Mouse (Mus musculus): ENCODE measurements at regions not wholly inside any gene's neighbourhood (a gene's known extent, or its start where the extent isn't known, plus 50 kb on each side); places are given as distances from the start of the nearest gene placed in this dataset.

DNA sequence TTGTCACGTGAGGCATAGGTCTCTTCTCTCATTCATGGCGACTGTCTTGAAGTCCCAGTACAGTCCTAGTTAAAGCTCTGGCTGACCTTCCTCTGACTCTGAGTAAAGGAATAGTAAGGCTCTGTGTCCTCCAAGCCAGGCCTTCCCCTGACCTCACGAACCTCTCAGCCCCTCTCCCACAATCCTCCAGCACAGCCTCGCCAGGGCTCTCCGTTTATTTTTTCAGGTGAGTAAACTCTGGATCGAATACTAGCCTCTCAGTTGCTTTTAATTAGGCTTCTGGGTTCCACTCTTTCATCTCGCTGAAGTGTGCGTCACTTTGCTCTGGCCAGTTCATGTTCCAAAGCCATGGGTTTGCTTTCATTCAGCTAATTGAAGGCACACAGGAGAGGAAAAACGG lies 133.8 kb downstream of the Mylk4 start:
- ATAC-seq (ENCODE audit: insufficient number of reproducible peaks, low FRiP score, low TSS enrichment), result no peak

DNA sequence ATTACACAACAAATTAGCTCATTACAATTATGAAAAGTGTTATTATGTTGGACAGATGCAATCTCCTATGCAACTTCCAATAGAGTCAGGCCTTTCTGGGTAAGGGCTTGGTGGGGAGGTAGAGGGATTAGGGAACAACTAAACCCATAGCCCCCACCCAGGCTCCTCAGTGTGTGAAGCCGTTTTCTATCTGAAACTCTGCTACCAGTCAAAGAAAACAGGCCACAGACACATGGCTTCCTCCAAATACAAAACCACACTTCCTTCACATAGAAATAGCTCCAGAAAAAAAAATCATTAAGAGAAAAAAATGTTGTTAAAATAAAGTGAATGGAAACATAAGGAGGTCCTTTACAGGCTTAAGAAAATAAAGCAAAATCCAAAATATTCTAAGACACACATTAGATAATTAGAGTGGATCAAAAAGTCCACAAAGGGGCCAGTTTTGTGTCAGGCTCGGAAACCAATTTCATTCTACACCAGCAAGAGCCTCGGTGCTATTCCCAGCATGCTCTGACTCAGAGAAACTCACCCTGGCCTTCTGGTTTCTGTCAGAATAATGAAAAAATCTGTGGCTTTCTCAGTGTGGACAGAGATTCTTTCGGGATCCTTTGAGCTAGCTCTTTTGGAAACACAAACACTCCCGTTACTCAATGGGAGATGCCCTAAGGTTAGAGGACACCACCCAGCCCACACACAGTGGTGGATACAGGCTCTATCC lies 140.6 kb downstream of the Mylk4 start:
- ATAC-seq (ENCODE audit: insufficient number of reproducible peaks, low FRiP score, low TSS enrichment), result no peak

DNA sequence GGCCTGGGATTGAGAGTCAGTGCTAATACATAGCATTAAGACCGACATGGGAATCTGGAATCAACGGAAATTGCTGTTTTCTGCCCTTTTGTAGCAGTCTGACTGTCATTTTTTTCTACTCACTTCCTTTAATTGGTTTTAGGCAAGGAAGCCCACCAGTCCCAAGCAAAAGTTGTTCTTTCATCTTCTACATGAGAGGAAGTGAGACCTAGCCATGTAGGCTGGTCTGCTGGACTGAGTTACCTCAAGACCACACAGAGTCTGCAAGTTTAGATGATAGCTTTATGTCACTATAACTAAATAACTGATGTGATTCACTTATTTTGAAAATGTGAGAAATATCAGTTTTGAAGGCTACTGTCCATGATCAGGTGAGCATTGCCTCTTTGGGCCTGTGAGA lies 142.8 kb downstream of the Mylk4 start:
- no peak for ATAC-seq (ENCODE audit: insufficient number of reproducible peaks, low FRiP score, low TSS enrichment)

DNA sequence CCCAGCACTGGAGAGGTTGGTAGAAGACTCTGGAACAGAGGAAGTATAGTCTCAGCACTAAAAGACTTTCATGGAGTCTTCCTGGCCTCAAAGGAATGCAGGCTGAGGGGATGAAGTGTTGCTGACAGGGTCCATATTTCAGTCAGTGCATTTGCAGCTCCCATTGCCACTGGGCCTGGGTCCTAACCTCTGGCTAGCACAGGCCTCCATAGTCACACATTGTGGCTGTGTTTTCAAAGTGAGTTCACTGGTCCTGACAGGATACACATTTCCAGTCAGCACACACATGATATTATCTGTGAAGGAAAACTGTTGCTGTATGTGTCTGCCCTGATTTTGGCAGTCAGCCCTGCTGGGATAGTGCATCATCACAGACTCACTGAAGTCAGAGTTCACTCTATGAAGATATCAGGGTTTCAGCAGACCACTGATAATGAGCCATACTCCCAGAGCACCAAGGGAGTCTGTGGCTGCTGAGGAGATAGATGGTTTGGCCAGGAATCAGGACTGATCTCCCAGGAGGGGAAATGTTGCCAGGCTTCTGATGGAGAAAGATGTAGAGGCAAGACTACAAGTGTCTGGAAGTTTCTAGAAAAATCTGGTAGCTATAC lies 153.5 kb downstream of the Mylk4 start:
- no peak for ATAC-seq (ENCODE audit: insufficient number of reproducible peaks, low FRiP score, low TSS enrichment)

DNA sequence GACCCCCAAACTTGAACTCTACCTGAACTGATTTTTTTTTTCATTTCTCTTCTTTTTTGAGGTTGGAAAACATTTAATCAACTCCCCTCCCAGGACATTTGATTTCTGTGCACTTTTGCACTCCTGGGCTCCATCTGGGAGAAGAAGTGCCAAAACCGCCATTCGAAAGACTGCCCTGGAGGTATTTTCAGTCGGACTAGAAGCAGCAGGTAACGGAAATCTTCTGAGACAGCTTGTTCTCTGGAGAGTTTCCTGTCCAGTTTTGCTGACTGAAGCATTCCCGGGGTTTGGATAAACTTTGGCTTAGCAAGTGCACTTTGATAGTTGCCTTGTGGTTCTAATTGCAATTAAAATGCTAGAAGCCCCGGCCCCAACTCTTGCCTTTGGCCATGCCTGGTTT lies 169.8 kb downstream of the Mylk4 start:
- no peak for ATAC-seq (ENCODE audit: insufficient number of reproducible peaks, low FRiP score, low TSS enrichment)

DNA sequence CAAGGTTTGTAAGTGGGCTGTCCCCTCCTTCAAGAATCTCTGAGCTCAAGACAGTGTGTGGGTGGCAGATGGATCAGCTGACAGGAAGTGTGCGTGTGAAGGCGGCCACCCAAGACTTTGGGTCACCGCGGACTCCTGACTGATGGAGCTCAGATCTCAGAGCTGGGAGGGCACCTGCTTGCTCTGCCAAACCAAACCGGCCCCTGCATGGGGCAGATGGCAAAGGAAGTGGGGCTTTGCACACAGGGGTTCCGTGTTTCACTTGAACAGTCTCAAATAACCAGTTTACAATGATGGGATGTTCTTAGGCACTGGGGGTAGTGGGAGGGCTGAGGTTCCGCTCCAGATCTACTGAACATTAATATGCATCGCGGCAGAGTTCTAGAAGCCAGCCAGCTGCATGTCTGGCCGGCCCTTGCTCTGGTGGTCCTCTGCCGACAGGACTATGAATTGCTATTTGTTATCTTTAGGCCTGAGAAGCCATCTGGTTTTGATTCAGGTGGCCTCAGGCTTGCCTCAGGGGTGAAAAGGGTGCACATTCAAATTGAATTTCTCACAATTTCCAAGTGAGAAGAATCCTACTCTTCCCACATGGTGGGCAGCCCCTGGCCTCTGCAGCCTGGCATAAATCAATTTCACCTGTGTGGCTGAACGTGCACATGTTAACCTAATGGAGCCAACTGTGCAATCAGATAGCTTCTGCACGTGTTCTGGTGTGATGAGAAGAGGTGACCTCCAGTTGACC lies 172.0 kb downstream of the Mylk4 start:
- ATAC-seq (ENCODE audit: insufficient number of reproducible peaks, low FRiP score, low TSS enrichment), result no peak

DNA sequence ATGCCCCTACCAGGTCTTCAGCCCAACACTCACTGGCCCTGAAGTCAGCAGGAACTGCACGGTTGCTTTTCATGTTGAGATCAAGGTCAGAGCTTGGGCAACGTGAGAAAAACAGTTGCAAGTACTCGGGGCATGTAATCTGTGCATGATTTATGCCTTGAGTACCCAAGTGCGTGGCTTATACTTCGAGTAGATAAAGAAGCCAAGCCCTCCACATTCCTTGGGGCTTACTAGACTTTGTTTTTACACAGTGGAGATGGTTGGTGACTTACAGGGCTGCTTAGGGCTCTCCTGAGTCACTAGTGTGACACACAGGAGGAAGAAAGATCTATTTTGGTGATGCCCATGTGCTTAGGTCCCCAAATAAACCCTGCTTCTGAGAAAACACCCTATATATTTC lies 172.8 kb downstream of the Mylk4 start:
- no peak for ATAC-seq (ENCODE audit: insufficient number of reproducible peaks, low FRiP score, low TSS enrichment)

DNA sequence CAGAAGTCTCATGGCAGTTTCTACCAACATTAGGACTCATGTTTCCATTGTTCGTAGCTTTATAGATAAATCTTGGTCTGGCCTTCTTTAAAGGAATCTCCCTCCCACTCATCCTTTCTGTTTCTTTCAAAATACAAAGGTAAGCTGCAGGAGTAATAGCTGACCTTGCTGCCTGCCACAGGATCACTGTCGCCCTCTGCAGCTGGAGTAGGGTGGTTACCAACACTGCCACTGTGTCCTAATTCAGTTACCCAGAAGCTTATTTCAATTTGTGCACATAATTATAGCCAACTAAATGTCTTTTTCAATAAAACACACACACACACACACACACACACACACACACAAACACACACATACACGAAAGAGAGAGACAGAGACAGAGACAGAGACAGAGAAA lies 175.3 kb downstream of the Mylk4 start:
- ATAC-seq (ENCODE audit: insufficient number of reproducible peaks, low FRiP score, low TSS enrichment), result no peak

DNA sequence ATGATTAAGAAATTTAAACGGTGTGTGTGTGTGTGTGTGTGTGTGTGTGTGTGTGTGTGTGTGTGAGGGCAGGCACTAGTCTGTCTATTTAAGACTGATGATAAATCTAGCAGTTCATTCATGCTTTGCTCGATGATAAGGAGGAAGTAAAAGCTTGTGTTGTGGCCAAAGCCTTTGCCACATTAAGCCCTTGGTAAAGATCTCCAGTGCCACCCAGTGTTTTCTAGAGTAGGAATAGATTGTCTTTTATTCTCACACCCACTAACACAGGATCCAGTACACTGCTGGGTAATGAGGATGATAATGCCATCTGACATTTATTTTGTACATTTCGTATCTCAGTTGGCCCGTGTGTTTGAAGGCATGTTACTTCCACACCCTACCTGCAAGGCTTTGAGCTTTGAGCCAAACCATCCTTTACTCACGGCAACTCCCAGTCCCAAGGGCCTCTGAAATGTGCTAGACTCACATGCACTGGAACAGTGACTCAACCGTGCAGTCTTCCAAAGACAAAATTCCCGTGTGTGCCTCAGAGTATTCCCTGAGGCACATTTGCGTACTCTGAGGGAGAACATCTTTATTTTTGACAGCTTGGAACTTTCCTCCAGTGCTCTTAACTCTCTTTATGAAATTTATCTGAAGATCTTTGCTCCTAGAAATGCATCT lies 179.7 kb downstream of the Mylk4 start:
- no peak for ATAC-seq (ENCODE audit: insufficient number of reproducible peaks, low FRiP score, low TSS enrichment)

DNA sequence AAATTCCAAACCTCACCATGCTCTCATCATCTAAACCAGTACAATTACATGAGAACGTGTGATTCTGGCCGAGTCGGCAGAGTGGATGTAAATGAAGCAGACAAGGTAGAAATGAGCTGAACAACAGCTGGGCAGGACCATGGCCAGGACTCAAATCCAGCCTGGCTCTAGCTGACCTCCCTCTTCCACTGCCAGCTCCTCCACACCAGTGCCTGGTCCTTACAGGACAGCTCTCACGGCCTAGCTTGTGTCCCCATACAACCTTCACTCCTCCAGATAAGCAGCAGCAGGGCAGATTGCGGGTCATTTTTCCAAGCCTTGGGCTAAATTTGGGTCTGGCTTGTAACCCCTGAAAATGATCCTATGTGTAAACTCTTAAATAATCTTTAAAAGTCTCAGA lies 182.4 kb downstream of the Mylk4 start:
- ATAC-seq (ENCODE audit: insufficient number of reproducible peaks, low FRiP score, low TSS enrichment), result no peak

DNA sequence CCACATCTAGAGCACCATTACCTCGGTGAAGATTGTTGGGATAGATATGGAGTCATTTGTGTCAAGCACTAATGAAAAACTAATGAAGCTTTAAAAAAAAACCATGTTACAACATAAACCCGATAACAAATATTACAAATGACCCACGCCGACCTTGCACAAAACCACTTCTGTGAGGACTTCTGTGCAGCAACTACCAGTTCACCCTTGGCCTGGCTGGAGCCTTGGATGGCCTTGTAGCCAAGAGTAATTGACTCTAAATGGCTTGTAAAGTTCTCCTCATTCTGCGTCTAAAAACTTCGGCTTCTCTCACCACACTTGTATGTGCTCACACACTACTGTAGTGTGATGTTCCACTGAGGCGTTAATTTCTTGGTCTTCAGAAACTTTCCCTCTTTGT lies 190.1 kb downstream of the Mylk4 start:
- no peak for ATAC-seq (ENCODE audit: insufficient number of reproducible peaks, low FRiP score, low TSS enrichment)

DNA sequence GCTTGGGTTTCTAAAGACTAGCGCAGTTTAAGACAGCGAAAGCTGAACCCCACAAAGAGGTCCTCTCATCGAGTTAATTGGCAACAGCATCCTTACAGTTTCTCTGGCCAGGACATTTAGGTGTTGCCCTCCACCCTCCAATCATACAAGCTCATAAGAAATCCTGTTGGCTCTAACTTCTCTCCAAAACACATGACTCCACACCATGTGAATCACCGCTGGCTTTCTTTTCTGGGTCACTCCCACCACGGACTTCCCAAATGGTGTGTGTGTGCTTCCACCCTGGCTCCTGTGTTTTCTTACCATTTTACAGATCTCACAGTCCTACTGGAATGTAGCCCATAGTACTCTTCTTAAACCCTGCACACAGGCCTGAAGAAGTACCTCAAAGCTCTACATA lies 190.6 kb downstream of the Mylk4 start:
- no peak for ATAC-seq (ENCODE audit: insufficient number of reproducible peaks, low FRiP score, low TSS enrichment)

DNA sequence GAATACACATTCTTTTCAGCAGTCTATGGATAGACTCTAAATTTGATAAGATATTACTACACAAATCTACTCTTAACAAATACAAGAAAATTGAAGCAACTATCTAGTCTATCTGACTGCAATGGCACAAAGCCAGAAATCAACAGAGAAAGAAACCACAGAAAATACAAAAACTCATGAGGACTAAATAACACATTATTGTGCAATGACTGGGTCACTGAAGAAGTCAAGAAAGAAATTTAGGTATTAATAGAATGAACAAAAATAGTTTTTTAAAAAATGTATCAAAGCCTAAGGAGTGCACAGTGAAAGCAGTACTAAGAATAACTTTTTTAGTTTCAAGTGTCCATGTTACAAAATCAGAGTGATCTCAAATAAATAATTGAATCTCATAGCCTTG lies 202.2 kb downstream of the Mylk4 start:
- no peak for ATAC-seq (ENCODE audit: insufficient number of reproducible peaks, low FRiP score, low TSS enrichment)

DNA sequence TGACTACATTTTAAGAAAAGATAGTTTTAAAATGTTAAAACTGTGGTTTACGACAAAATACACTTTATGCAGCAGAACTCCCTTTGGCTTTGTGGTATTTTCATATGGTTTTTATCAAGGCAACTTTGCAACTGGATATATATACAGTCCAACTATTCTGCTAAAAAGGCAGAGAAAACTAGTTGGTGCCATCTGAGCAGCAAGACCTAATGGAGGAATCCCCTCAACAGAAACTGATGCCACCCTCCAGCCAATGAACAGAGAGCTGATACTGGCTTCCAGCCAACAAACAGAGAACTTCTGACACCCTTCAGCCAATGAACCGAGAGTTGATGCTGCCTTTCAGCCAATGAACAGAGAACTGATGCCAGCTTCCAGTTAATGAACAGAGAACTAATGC lies 215.9 kb downstream of the Mylk4 start:
- ATAC-seq (ENCODE audit: insufficient number of reproducible peaks, low FRiP score, low TSS enrichment), result no peak

DNA sequence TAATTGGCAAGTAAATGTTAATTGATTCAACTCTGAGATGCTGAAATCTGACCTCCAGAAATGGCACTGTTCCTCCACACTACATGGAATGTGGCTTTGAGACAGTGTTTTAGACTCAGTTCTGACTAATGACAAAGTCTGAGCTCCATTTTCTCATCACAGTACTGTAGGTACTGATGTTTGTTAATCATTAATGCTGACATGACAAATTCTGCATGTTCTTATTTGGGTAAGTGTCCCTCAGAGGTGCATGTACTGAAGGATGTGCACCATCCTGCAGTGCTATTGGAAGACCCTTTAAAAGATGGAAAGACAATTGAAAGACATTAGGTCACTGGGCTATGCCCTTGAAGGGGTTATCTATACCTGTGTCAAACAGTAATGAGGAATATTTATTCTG lies 222.1 kb upstream of the Gmds start:
- ATAC-seq (ENCODE audit: insufficient number of reproducible peaks, low FRiP score, low TSS enrichment), result no peak

DNA sequence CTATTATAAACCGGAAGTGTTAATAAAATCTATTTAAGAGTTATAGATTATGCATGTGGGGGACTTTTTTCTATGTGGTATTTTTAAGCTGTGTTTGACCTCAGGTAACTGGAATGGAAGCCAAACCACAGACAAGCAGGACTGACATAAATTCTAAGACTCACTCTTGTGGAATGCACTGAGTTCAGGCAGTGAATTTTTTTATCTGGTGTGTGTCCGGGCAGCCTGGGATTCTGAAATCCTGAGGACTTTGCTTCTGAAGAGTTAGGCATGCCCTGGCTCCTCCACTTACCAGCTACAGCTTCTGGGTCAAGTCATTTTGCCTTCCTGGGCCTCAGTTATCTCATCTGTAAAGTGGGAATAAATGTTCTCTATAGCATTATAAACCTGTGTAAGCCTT lies 217.9 kb upstream of the Gmds start:
- no peak for ATAC-seq (ENCODE audit: insufficient number of reproducible peaks, low FRiP score, low TSS enrichment)

DNA sequence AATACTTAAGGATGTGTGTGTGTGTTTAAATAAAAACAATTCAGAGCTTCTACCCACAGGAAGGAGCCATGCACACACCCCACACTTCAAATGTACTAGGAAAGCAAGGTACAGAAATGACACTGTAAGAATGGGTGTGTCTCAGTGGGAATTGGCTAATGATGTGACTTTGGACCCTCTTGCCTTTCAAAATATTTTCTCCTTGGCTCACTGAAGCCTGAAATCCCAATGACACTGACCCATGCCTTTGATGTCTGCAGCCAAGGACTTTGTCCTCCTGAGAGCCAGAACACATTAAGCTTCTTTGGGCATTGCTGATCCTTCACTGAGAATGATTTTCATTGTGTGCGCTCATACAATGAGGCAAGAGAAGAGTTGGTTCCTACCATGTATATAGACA lies 216.5 kb upstream of the Gmds start:
- ATAC-seq (ENCODE audit: insufficient number of reproducible peaks, low FRiP score, low TSS enrichment), result no peak

DNA sequence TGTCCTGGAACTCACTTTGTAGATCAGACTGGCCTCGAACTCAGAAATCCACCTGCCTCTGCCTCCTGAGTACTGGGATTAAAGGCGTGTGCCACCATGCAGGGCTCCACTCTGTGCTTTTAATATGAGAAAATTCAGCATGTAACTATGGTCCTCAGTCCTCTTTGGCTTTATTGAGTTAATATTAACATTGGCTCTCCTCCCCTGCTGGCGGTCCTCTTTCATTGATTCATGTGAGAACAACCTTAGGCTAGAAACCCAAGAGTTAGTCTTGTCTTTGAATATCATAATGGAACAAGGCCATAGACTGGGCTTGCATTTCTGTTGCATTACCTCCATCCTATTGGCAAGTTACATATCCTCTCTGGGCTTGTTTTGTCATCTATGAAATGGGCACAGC lies 216.1 kb upstream of the Gmds start:
- ATAC-seq (ENCODE audit: insufficient number of reproducible peaks, low FRiP score, low TSS enrichment), result no peak

DNA sequence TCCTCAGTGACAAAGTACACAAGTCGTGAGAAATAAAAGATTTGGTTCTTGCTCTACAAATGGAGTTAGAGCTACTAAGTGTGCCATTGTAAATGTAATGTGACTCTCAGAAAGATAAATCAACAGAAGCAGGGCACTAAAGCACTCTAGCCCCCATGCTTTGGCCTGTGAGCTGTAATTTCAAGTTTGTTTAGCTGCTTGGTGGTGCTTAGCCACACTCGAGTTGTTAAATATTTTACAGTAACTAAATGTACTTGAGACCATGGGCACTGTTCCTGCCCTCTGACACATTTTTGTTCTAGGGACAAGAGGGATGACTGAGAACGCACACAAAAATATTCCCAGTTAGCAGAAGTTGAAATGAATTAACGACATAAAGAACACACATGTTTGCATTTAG lies 214.6 kb upstream of the Gmds start:
- ATAC-seq (ENCODE audit: insufficient number of reproducible peaks, low FRiP score, low TSS enrichment), result no peak

DNA sequence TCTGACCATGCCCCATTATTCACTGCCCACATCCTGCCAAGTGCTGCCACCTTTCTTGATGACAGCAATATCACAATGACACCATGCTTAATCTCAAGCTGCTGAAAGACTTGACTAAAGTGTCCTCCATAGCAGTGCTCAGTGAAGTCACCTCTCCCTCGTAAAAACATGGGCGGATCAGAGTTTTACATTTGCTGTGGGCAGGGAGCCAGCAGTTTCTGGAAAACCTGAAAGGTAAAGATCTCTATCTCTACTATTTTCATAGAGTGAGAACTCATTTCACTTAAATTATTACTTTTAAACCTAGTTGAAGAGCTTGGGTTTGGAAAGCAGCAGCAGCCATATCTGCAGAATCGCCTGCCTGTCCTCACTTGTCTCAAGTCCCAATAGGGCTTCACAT lies 211.6 kb upstream of the Gmds start:
- ATAC-seq (ENCODE audit: insufficient number of reproducible peaks, low FRiP score, low TSS enrichment), result no peak

DNA sequence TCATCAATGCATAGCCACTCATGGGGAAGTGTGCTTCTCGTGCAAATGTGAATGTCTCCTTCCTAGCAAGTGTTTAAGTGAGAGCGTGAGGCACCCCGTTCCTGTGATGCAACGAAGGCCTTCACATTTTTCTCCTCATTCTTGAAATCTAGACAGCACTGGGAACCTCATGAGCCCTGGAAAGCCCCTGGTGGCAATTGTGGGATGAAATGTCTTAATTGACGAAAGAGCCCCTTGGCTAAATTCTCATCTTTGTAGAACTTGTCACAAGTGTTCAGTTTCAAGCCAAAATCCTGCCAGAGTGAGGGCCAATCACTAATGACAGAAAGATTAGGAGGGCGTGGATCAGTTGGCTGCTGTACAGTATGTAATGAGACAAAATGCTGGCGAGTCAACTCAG lies 208.6 kb upstream of the Gmds start:
- ATAC-seq (ENCODE audit: insufficient number of reproducible peaks, low FRiP score, low TSS enrichment), result no peak

All from cerebellum, adult (tissue).